Mouse (Mus musculus) adrenal gland, postnatal 14 days (tissue): ENCODE measurements around the gene Sec23a. TPM values are rescaled to one million over a fixed set of nuclear protein-coding genes. Genes with fewer than 3 reads are reported as not detected.
"Not testable (repeated sequence)": the region's sequence is repeated elsewhere in the genome, so short reads cannot be mapped to it uniquely, and the experiment has no call there.

ENCODE experiments used
- DNase-seq: peaks from one replicate; pipeline ENCODE4 v3.0.0; 2021; ENCODE audit warnings: mixed read lengths
- long read RNA-seq, 2 experiments: library from polyadenylated mRNA; stranded (forward); transcript quantifications; one replicate each; pipeline ENCODE4 v2.0.0; 2021
- total RNA-seq: library from RNA; stranded (reverse); gene quantifications from 2 replicates; pipeline ENCODE4 v1.2.3, GENCODE M21; 2021

The Sec23a gene
- 45.1 and 46.4 TPM in 2 replicates for total RNA-seq
- long read RNA-seq, experiment 1, full-length matches to known transcripts, result 52 of 65 reads
- long read RNA-seq, experiment 1, partial matches to known transcripts, result 6 of 65 reads
- long read RNA-seq, experiment 1, other reads (novel, unspliced or antisense), result 7 of 65 reads
- long read RNA-seq, experiment 2, full-length matches to known transcripts, result 50 of 60 reads
- long read RNA-seq, experiment 2, partial matches to known transcripts, result 4 of 60 reads
- long read RNA-seq, experiment 2, other reads (novel, unspliced or antisense), result 6 of 60 reads

GRCm38 (mm10) chr12:59011844-59012709 lies at the start of gene Sec23a:
TSS of gene Sec23a (minus strand) at chr12:59012017.
- peak; percentile 99 for DNase-seq

GRCm38 (mm10) chr12:59060993-59061595 lies 49.3 kb upstream of the Sec23a start, which contains the start of gene Trappc6b:
TSS of gene Trappc6b (minus strand) at chr12:59061472.
- peak; percentile 91 for DNase-seq

DNA sequence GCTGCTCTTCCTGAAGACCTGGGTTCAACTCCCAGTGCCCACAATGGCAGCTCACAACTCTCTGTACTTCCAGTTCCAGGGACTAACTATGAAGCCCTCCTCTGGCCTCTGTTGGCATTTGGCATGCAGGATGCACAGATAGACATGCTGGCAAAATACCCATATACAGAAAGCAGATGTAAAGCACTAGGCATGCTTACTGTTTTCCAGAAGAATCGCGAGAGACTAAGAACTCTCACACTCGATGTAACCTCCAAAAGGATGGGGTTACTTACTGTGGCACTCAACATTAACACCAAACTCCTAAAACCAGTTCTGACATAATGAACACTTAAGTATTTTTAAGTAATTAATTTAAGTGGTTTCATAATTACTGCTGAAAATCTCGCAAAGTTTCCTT lies 48.5 kb upstream of the Sec23a start:
- DNase-seq, result no peak

- DNase-seq, result not testable (repeated sequence)
Observed at GRCm38 (mm10) chr12:59058242-59058641, 46.4 kb upstream of the Sec23a start.

DNA sequence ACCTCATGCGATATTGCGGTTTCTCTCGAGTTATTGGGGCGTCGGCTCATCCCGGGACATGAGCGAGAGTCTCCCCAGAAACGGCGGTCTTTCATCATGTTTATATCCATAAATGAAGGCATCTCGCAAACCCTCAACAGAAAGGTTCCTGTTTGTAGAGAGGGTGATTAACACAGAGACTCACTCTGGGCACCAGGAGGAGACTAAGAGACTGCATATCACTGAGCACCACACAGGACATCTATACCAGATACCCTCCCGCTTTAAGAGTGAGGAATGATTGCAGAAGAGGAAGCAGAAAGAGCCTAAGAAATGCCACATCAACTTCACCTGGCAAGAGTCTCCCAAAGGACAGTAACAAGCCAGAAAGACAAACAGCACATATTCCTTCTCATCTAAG lies 44.4 kb upstream of the Sec23a start:
- no peak for DNase-seq

DNA sequence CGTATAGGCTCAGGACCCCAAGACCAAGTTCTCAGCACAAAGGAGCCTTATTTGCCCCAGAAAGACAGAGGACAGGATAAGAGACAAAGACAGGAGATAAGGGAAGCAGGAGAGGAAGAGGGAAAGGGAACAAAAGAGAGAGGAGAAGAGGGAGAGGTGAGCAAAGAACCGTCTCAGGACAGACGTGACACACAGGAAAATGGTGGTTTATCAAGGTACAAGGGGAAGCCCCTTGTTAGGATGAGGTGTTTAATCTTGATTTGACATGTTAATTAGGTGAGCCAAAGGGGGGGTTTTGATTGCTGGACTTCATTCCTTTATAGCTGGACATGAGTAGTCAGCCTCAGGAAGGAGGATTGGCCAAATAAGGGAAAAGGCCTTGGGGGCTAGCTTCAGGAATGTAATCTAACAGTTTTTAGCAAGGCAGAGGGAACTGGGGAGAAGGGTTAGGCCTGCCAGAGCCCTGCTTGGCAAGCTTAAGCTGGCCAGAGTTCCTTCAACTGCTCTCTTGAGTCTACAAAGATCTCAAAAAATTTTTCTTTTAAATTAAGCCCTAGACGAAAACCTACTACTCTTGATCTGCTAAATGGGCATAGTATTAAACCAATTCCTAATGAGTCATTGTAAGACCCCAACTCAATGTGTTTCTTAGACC lies 43.5 kb upstream of the Sec23a start:
- peak; percentile 21 for DNase-seq

DNA sequence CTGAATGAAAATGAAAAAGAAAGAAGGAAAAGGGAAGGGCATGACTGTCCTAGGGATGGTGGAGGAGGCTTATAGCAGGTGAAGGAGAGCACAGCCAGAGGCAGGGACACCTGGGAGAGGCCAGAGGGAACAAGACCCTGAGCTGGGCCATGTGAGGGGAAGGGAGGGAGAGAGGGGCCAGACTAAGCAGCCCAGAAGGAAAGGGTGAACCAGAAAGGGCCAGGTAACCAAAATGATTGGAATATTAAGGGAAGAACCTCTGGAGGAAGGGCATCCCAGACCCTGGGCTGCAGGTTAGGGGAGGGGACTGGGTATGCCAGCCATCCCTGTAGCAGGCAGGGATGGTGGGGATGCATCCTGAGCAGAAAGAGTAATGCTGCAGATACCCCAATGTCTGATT lies 42.2 kb upstream of the Sec23a start:
- no peak for DNase-seq

GRCm38 (mm10) chr12:59053166-59053565 lies 41.3 kb upstream of the Sec23a start:
- DNase-seq, result no peak

DNA sequence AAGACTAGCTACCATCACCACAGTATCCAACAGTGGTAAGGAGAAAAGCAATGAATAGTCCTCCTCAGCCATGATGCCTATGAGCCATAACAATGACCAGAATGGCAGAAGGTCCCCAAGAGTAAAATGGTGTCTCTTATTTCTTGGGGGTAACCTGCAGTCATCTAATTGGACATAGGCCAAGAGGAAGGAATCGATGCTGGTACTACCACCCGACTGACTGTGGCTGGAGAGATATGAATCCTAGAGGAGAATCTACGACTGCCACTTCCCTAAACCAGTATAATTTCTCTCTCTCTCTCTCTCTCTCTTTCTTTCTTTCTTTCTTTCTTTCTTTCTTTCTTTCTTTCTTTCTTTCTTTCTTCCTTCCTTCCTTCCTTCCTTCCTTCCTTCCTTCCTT lies 40.7 kb upstream of the Sec23a start:
- no peak for DNase-seq

DNA sequence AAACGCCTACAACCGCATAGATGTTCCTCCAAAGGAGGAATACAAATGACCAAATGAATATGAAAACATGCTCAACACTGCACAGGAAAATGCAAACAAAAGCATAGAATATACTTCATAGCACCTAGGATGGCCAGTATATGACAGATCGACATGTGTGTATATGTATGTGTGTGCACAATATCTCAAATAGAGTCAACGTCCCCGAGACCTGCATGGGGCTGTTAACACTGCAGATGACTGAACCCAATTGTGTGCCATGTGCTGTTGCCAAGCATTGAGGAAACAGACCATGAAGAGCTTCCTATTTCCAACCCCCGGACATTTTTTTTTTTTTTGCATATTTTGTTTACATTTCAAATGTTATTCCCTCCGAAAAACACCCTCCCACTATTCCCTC lies 29.0 kb upstream of the Sec23a start:
- no peak for DNase-seq

DNA sequence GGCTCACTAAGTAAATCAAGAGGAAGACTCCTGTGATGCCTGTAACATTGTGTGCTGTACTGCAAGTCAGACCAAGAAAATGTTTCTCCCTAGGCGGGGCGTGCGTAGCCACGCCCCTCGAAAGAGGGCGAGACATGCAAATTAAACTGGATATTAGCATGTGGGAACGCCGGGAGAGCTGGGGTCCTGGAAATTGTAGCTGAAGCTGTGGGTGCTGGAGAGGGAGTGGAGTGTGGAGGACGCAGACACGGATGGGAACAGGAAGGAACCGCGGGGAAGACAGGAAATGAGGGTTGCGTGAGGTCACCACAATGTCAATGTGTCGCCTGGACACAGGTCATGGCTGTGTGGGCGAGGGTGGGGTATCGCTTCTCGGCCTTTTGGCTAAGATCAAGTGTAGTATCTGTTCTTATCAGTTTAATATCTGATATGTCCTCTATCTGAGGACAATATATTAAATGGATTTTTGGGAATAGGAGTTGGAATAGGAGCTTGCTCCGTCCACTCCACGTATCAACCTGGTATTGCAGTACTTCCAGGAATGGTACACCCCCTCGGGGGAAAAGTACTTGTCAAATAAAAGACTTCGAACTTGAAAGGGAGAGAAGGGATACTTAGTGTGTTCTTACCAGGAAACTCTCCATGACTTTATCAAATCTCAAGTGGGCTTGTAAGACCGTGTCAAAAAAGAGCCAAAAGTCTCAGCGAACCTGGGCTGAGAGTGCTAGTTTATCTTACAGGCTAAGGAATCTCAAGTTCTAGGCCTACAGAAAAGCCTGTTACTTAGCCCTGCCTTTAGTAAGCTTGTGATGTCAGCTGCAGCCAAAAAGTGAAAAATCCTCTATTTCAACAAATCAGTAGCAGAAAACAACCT lies 28.4 kb upstream of the Sec23a start:
- peak; percentile 79 for DNase-seq

- DNase-seq, result no peak
Observed at GRCm38 (mm10) chr12:59039162-59039970, 27.5 kb upstream of the Sec23a start.

DNA sequence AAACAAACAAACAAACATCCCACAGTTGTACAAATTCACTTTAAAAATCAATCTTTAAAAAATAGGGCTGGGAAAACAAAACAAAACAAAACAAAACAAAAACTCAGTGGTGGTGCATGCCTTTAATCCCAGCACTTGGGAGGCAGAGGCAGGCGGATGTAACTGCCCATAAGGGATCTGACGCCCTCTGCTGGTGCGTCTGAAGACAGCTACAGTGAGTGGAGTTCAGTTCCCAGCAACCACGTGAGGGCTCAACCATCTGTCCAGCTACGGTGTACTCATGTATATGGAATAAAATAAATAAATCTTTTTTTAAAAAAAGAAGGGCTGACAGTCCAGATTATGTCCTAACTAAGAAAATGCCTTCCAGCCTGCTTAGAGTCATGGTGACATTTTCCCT lies 20.3 kb upstream of the Sec23a start:
- DNase-seq, result no peak

- DNase-seq, result no peak
Observed at GRCm38 (mm10) chr12:59021306-59021705, 9.5 kb upstream of the Sec23a start.

DNA sequence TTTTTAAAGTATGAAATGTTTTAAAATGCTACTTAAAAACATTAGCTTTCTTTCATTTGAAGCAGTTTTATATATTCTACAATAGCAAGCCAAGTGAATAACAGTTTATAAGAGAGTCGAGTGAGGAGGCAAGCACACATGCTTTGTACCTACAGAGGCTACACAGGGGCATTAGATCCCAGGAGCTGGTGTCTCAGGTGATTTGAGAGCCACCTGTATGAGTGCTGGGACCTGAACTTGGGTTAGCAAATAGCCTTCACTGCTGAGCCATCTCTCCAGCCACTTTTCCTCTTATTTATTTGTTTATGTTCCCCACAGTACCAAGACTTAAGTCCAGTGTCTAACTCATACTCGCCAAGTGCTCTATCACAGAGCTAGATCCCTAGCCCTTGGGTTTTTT lies 8.1 kb upstream of the Sec23a start:
- no peak for DNase-seq

DNA sequence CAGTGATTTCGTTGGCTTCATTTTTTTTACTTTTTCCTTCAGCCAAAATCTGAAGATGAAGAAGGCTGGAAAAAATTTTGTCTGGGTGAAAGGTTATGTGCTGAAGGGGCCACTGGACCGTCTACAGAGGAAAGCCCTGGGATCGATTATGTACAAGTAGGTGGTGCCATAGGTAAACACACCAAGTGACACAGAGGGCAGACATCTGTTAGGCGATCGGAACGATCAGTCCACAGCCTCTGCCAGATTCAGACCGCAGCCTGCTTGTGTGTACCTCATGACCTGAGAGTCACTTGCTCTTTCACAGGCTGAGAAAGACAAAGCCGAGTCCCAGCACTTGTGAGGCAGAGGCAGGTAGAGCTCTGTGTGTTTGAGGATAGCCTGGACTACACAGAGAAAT lies 6.2 kb upstream of the Sec23a start:
- DNase-seq, result no peak

DNA sequence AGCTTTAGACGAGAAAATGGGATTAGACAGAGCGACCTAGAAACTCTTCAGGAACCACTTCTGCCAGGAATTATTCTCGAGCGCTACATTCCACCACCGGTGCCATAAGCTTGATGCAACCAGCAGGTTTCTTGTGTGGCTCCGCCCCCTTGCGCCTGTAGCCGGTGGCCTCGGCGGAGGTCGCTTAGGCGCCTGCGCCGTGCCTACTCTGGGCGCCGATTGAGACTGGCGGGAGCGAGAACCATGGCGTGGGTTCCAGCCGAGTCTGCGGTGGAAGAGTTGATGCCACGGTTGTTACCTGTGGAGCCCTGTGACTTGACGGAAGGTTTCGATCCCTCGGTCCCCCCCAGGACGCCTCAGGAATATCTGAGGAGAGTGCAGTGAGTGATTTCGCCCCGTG lies 1.4 kb upstream of the Sec23a start, which contains the start of gene Gemin2:
Gemin2 (plus strand) TSS at position 160 of the 400 bp plus-strand sequence.
- DNase-seq, result peak; percentile 96

GRCm38 (mm10) chr12:59012710-59013091 lies 884 bp upstream of the Sec23a start:
- DNase-seq, result peak; percentile 7

DNA sequence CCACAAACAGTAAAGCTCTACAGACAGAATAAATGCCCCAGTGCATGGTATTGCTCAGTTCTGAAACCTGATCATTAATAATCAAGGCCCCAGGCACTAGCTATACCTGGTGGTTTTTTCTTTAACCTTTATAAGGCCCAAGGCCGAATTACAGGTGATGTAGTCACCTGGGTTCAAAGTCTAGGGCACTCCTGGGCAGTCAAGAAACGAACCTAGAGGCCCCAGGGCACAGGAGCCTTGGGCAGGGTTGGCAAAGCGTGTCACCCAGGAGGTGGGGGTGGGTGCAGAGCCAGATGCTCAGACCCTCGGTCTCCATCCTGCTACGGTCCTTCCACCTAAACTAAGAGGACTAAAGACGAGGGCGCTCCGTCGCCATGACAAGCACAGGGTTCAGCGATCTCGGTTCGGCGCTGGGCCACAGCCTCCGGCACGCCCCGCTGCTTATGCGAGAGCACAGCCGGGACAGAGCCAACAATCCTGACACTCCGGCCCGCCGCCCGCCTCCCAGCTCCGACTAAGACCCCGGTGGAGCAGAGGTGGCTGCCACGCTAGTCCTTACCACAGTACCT lies 458 bp downstream of the Sec23a start:
- DNase-seq, result no peak

DNA sequence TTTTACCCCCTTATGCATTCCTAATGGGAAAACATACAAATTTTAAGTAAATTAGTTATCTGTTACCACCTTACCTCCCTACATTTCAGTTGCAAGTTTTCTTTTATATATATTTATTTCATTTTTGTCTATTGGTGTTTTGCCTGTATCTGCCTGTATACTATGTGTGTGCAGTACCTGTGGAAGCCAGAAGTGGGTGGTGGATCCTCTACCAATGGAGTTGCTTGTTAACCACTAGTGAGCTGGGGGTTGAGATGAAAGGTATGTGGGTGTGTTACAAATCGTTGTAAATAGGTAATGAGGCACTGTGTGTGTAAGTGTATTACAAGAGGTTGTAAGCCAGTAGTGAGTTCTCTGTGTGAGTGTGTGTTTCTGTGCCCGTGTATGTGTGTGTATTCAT lies 1.3 kb downstream of the Sec23a start:
- peak; percentile 24 for DNase-seq
